Mouse (Mus musculus): ENCODE data around the gene Usp17la. TPM values are rescaled to one million over a fixed set of nuclear protein-coding genes. Genes with fewer than 3 reads are reported as not detected.
"Not testable (repeated sequence)": the region's sequence is repeated elsewhere in the genome, so short reads cannot be mapped to it uniquely, and the experiment has no call there.

Gene Usp17la
- polyA plus RNA-seq (2014; fragmentation: Nextera tagmentation; extraction: Ambion mirVana) = not detected in 2 replicates

DNA sequence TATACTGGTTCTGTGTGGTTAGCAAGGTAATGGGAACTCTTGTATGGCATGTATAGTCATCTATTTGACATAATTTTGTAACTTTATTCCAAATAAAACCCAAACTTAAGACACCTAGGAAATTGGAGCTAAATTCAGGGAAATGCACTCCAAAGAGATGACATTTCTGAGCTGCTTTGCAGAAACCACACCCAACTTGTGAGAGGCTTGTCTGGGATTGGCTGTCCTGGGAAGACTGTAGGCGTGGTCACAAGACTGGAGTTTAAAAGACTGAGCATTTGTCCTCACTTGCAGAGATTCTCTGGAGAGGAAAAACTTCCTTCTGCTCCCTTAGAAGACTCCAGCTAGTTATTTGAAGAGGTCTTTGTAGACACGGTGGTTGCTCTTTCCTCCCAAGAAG lies at the start of gene Usp17la:
Usp17la (plus strand) TSS at position 301 of the 400 bp plus-strand sequence.
- not testable (repeated sequence) for H3K4me2 ChIP-seq (ENCODE audit: low read length); H3K4me3 ChIP-seq (replicated peaks; ENCODE audit: low read depth, low read length); H3K4me1 ChIP-seq (ENCODE audit: control insufficient read depth, insufficient read depth, low read length); H3K9me3 ChIP-seq (ENCODE audit: control insufficient read depth, low read length); DNase-seq; H3K27ac ChIP-seq (replicated peaks; ENCODE audit: low read depth, low read length); ATAC-seq (ENCODE audit: low FRiP score, low TSS enrichment); H3K36me3 ChIP-seq (ENCODE audit: control insufficient read depth, insufficient read depth, low read length); H3K9ac ChIP-seq (replicated peaks; ENCODE audit: low read length); H3K27me3 ChIP-seq (ENCODE audit: control insufficient read depth, insufficient read depth, low read length)
- WGBS = 76% methylated on average over 2 of the region's 2 CpGs

DNA sequence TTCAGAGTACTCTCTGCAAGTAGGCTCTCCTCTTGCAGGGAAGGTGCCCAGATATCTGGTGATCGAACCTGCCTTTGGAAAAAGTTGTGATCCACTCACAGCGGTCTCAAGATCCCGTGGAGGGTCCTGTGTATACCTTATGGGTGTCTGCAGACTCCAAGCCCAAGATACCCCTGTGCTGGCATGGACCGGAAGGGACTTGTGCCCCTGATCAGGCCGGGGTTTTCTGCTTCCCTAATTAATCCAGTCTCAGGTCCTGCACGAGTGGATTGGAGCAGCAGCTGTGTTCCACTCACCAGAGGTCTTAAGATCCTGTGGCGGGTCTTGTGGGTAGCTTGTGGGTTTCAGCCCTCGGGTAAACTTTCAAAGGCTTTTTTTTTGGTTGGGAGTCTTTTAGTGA lies 46.5 kb upstream of the Usp17la start:
- not testable (repeated sequence) for H3K9ac ChIP-seq (replicated peaks; ENCODE audit: low read length); H3K4me1 ChIP-seq (ENCODE audit: control insufficient read depth, insufficient read depth, low read length); H3K36me3 ChIP-seq (ENCODE audit: control insufficient read depth, insufficient read depth, low read length); H3K4me2 ChIP-seq (ENCODE audit: low read length); H3K9me3 ChIP-seq (ENCODE audit: control insufficient read depth, low read length); H3K27ac ChIP-seq (replicated peaks; ENCODE audit: low read depth, low read length); DNase-seq; H3K4me3 ChIP-seq (replicated peaks; ENCODE audit: low read depth, low read length); ATAC-seq (ENCODE audit: low FRiP score, low TSS enrichment); H3K27me3 ChIP-seq (ENCODE audit: control insufficient read depth, insufficient read depth, low read length)
- WGBS = 85% methylated on average over 8 of the region's 8 CpGs

- Histone ChIP-seq H3K4me2 (ENCODE audit: low read length) (no peak within 1 kb of the TSS), H3K4me3 (replicated peaks; ENCODE audit: low read depth, low read length) (no peak within 1 kb of the TSS), H3K36me3 (ENCODE audit: control insufficient read depth, insufficient read depth, low read length) (no peaks in the 10 kb centered on the region), H3K9ac (replicated peaks; ENCODE audit: low read length) (no peak within 1 kb of the TSS), H3K27me3 (ENCODE audit: control insufficient read depth, insufficient read depth, low read length) (no peaks in the 10 kb centered on the region), H3K27ac (replicated peaks; ENCODE audit: low read depth, low read length) (no peak within 1 kb of the TSS), H3K9me3 (ENCODE audit: control insufficient read depth, low read length) (no peaks in the 10 kb centered on the region), H3K4me1 (ENCODE audit: control insufficient read depth, insufficient read depth, low read length) (no peaks in the 10 kb centered on the region)
- WGBS = 73% methylated on average over 1 of the region's 1 CpGs
- DNase-seq (no peak), ATAC-seq (ENCODE audit: low FRiP score, low TSS enrichment) (no peak)
These were observed 14.3 kb upstream of the Usp17la start, which contains the start of gene Usp17lb for GRCm38 (mm10) chr7:104842503-104842902. TSS of gene Usp17lb (minus strand) at chr7:104842603.

DNA sequence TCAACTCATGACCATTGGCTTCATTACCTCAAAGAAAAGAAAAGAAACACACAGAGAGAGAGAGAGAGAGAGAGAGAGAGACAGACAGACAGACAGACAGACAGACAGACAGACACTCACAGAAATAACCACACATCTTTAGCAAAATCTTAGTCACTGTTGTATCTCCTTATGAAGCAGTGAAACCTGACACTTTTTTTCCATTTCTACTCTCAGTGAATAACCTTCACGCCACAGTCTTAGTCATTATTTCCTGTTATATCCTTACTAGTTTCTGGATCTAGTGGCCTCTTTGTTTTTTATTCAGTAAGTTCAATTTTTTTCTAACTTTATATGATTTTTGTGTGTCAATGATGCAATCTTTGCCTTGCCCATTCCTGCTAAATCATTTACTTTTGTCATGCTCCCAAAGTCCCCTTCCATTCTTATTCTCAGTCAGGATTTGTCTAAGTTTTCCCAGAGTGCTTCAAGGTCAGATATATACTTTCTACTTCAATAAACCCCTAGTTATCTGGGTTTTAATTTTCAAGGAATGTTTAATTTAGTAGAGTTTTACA lies 13.0 kb upstream of the Usp17la start:
- Histone ChIP-seq H3K4me3 (replicated peaks; ENCODE audit: low read depth, low read length) (no peak overlapping the region), H3K4me2 (ENCODE audit: low read length) (no peak overlapping the region), H3K36me3 (ENCODE audit: control insufficient read depth, insufficient read depth, low read length) (no peaks in the 10 kb centered on the region), H3K27me3 (ENCODE audit: control insufficient read depth, insufficient read depth, low read length) (no peaks in the 10 kb centered on the region), H3K9me3 (ENCODE audit: control insufficient read depth, low read length) (no peaks in the 10 kb centered on the region), H3K4me1 (ENCODE audit: control insufficient read depth, insufficient read depth, low read length) (no peaks in the 10 kb centered on the region), H3K9ac (replicated peaks; ENCODE audit: low read length) (no peak overlapping the region), H3K27ac (replicated peaks; ENCODE audit: low read depth, low read length) (no peak overlapping the region)
- WGBS = 79% methylated on average over 1 of the region's 1 CpGs
- DNase-seq (no peak), ATAC-seq (ENCODE audit: low FRiP score, low TSS enrichment) (no peak)

DNA sequence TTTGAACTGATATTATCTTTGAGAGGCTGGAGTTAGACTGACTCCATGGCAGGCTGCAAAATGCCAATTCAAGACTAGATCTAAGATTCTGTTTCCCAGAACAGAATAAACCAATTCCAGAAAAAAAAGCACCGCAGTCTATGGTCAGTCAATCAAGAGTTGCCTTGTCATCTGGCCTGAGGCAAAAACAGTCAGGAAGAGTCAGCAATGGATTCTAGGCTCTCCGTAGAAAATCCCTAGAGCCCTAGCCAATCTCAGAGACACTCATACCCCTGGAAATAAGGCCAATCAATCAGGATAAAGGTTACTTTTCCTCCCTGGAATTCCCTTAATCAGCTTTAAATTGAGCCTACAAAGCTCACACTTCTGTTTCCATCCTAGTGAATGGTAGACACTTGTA lies 5.3 kb upstream of the Usp17la start:
- not testable (repeated sequence) for H3K4me1 ChIP-seq (ENCODE audit: control insufficient read depth, insufficient read depth, low read length); H3K4me3 ChIP-seq (replicated peaks; ENCODE audit: low read depth, low read length); H3K9ac ChIP-seq (replicated peaks; ENCODE audit: low read length); H3K27ac ChIP-seq (replicated peaks; ENCODE audit: low read depth, low read length); ATAC-seq (ENCODE audit: low FRiP score, low TSS enrichment); H3K4me2 ChIP-seq (ENCODE audit: low read length); H3K9me3 ChIP-seq (ENCODE audit: control insufficient read depth, low read length); DNase-seq; H3K27me3 ChIP-seq (ENCODE audit: control insufficient read depth, insufficient read depth, low read length); H3K36me3 ChIP-seq (ENCODE audit: control insufficient read depth, insufficient read depth, low read length)
- 66% methylated on average over 2 of the region's 2 CpGs for WGBS

- H3K27ac ChIP-seq (replicated peaks; ENCODE audit: low read depth, low read length) = no peak overlapping the region
- H3K4me1 ChIP-seq (ENCODE audit: control insufficient read depth, insufficient read depth, low read length) = no peaks in the 10 kb centered on the region
- H3K27me3 ChIP-seq (ENCODE audit: control insufficient read depth, insufficient read depth, low read length) = no peaks in the 10 kb centered on the region
- H3K36me3 ChIP-seq (ENCODE audit: control insufficient read depth, insufficient read depth, low read length) = no peaks in the 10 kb centered on the region
- ATAC-seq (ENCODE audit: low FRiP score, low TSS enrichment) = no peak
- DNase-seq = no peak
- H3K4me2 ChIP-seq (ENCODE audit: low read length) = no peak overlapping the region
- no peak overlapping the region for H3K9ac ChIP-seq (replicated peaks; ENCODE audit: low read length)
- H3K4me3 ChIP-seq (replicated peaks; ENCODE audit: low read depth, low read length) = no peak overlapping the region
- WGBS = 87% methylated on average over 3 of the region's 3 CpGs
- no peaks in the 10 kb centered on the region for H3K9me3 ChIP-seq (ENCODE audit: control insufficient read depth, low read length)
These were observed 1.5 kb upstream of the Usp17la start for GRCm38 (mm10) chr7:104855248-104855750.

- H3K9me3 ChIP-seq (ENCODE audit: control insufficient read depth, low read length) = no peaks in the 10 kb centered on the region
- DNase-seq (no peak), ATAC-seq (ENCODE audit: low FRiP score, low TSS enrichment) (no peak)
- no peaks in the 10 kb centered on the region for H3K4me1 ChIP-seq (ENCODE audit: control insufficient read depth, insufficient read depth, low read length)
- no peaks in the 10 kb centered on the region for H3K27me3 ChIP-seq (ENCODE audit: control insufficient read depth, insufficient read depth, low read length)
- WGBS = 89% methylated on average over 1 of the region's 1 CpGs
- no peaks in the 10 kb centered on the region for H3K36me3 ChIP-seq (ENCODE audit: control insufficient read depth, insufficient read depth, low read length)
- H3K4me3 ChIP-seq (replicated peaks; ENCODE audit: low read depth, low read length) = no peak overlapping the region
- no peak overlapping the region for H3K27ac ChIP-seq (replicated peaks; ENCODE audit: low read depth, low read length)
- H3K4me2 ChIP-seq (ENCODE audit: low read length) = no peak overlapping the region
- no peak overlapping the region for H3K9ac ChIP-seq (replicated peaks; ENCODE audit: low read length)
These were observed 874 bp downstream of the Usp17la start for GRCm38 (mm10) chr7:104857683-104858082.

GRCm38 (mm10) chr7:104861381-104861780 lies 4.6 kb downstream of the Usp17la start:
- no peaks in the 10 kb centered on the region for H3K27me3 ChIP-seq (ENCODE audit: control insufficient read depth, insufficient read depth, low read length)
- no peaks in the 10 kb centered on the region for H3K9me3 ChIP-seq (ENCODE audit: control insufficient read depth, low read length)
- DNase-seq (no peak), ATAC-seq (ENCODE audit: low FRiP score, low TSS enrichment) (no peak)
- WGBS = 84% methylated on average over 3 of the region's 3 CpGs
- no peaks in the 10 kb centered on the region for H3K36me3 ChIP-seq (ENCODE audit: control insufficient read depth, insufficient read depth, low read length)
- no peak overlapping the region for H3K4me3 ChIP-seq (replicated peaks; ENCODE audit: low read depth, low read length)
- no peak overlapping the region for H3K9ac ChIP-seq (replicated peaks; ENCODE audit: low read length)
- no peaks in the 10 kb centered on the region for H3K4me1 ChIP-seq (ENCODE audit: control insufficient read depth, insufficient read depth, low read length)
- H3K4me2 ChIP-seq (ENCODE audit: low read length) = no peak overlapping the region
- H3K27ac ChIP-seq (replicated peaks; ENCODE audit: low read depth, low read length) = no peak overlapping the region

- no peak within 1 kb of the TSS for H3K9ac ChIP-seq (replicated peaks; ENCODE audit: low read length)
- no peak within 1 kb of the TSS for H3K4me2 ChIP-seq (ENCODE audit: low read length)
- no peak within 1 kb of the TSS for H3K4me3 ChIP-seq (replicated peaks; ENCODE audit: low read depth, low read length)
- no peaks in the 10 kb centered on the region for H3K9me3 ChIP-seq (ENCODE audit: control insufficient read depth, low read length)
- DNase-seq (no peak), ATAC-seq (ENCODE audit: low FRiP score, low TSS enrichment) (no peak)
- no peaks in the 10 kb centered on the region for H3K27me3 ChIP-seq (ENCODE audit: control insufficient read depth, insufficient read depth, low read length)
- H3K36me3 ChIP-seq (ENCODE audit: control insufficient read depth, insufficient read depth, low read length) = no peaks in the 10 kb centered on the region
- no peak within 1 kb of the TSS for H3K27ac ChIP-seq (replicated peaks; ENCODE audit: low read depth, low read length)
- 51% methylated on average over 1 of the region's 1 CpGs for WGBS
- H3K4me1 ChIP-seq (ENCODE audit: control insufficient read depth, insufficient read depth, low read length) = no peaks in the 10 kb centered on the region
These were observed 20.9 kb downstream of the Usp17la start, which contains the start of gene Olfr665 for GRCm38 (mm10) chr7:104877731-104878130. TSS of gene Olfr665 (plus strand) at chr7:104878031.
